Mouse (Mus musculus): ENCODE results near the gene Upp2.

The Upp2 gene

GRCm38 (mm10) chr2:58699931-58700330, 132.8 kb downstream of the Upp2 start:
- peak; percentile 72 to 86 for DNase-seq

- DNase-seq: no peak
Measured at GRCm38 (mm10) chr2:58700354-58700753, 133.3 kb downstream of the Upp2 start.

- no peak for DNase-seq
Measured at GRCm38 (mm10) chr2:58701627-58702026, 134.5 kb downstream of the Upp2 start.

- DNase-seq: no peak
Measured at GRCm38 (mm10) chr2:58703226-58703625, 136.1 kb downstream of the Upp2 start.

GRCm38 (mm10) chr2:58703646-58704045, 136.5 kb downstream of the Upp2 start:
- DNase-seq: no peak

- DNase-seq: no peak
Measured at GRCm38 (mm10) chr2:58704576-58704975, 137.5 kb downstream of the Upp2 start.

GRCm38 (mm10) chr2:58707676-58708075, 140.6 kb downstream of the Upp2 start:
- no peak for DNase-seq

GRCm38 (mm10) chr2:58710234-58710633, 143.1 kb downstream of the Upp2 start:
- no peak for DNase-seq

GRCm38 (mm10) chr2:58711049-58711448, 144.0 kb downstream of the Upp2 start:
- DNase-seq: no peak

- no peak for DNase-seq
Measured at GRCm38 (mm10) chr2:58711491-58711890, 144.4 kb downstream of the Upp2 start.

GRCm38 (mm10) chr2:58711935-58712334, 144.8 kb downstream of the Upp2 start:
- DNase-seq: peak; percentile 78 to 83

GRCm38 (mm10) chr2:58717898-58718297, 150.8 kb downstream of the Upp2 start:
- DNase-seq: peak in 1 of 2 experiments; percentile 2

- DNase-seq: no peak
Measured at GRCm38 (mm10) chr2:58737192-58737820, 170.2 kb downstream of the Upp2 start.

GRCm38 (mm10) chr2:58741213-58741612, 174.1 kb downstream of the Upp2 start:
- no peak for DNase-seq

- DNase-seq: no peak
Measured at GRCm38 (mm10) chr2:58742026-58742425, 174.9 kb downstream of the Upp2 start.

- DNase-seq: no peak
Measured at GRCm38 (mm10) chr2:58743446-58743845, 176.3 kb downstream of the Upp2 start.

- no peak for DNase-seq
Measured at GRCm38 (mm10) chr2:58747483-58748229, 180.6 kb downstream of the Upp2 start.

GRCm38 (mm10) chr2:58748296-58748695, 181.2 kb downstream of the Upp2 start:
- DNase-seq: no peak

GRCm38 (mm10) chr2:58752891-58753290, 185.8 kb downstream of the Upp2 start:
- no peak for DNase-seq

- DNase-seq: no peak
Measured at GRCm38 (mm10) chr2:58754736-58755135, 187.6 kb downstream of the Upp2 start.

GRCm38 (mm10) chr2:58758081-58758480, 191.0 kb downstream of the Upp2 start:
- DNase-seq: no peak

- no peak for DNase-seq
Measured at GRCm38 (mm10) chr2:58759676-58760075, 192.6 kb downstream of the Upp2 start.

- no peak for DNase-seq
Measured at GRCm38 (mm10) chr2:58765141-58765540, 198.0 kb downstream of the Upp2 start.

GRCm38 (mm10) chr2:58773833-58774232, 206.7 kb downstream of the Upp2 start:
- no peak for DNase-seq
